Mouse (Mus musculus): ENCODE measurements at regions not wholly inside any gene's neighbourhood (a gene's known extent, or its start where the extent isn't known, plus 50 kb on each side); places are given as distances from the start of the nearest gene placed in this dataset.

GRCm38 (mm10) chr10:17072906-17073305, 650.1 kb upstream of the Cited2 start:
- Histone ChIP-seq H3K4me1 (replicated peaks; ENCODE audit: control insufficient read depth in 2 of 2, insufficient read depth in 2 of 2, low read length in 1 of 2) (no peaks in the 10 kb centered on the region), H3K9ac (replicated peaks) (no peak overlapping the region), H3K36me3 (replicated peaks; ENCODE audit: control insufficient read depth, insufficient read depth, low read depth) (no peaks in the 10 kb centered on the region), H3K9me3 (ENCODE audit: control insufficient read depth, low read length) (no peaks in the 10 kb centered on the region), H3K27ac (no peak overlapping the region), H3K4me3 (ENCODE audit: insufficient read depth in 1 of 2, low read depth in 2 of 2, low read length in 2 of 2) (no peak overlapping the region), H3K27me3 (ENCODE audit: control insufficient read depth, insufficient read depth, low read length) (no peaks in the 10 kb centered on the region), H3K4me2 (ENCODE audit: low read depth) (no peak overlapping the region)
- ATAC-seq (ENCODE audit: insufficient read depth) (no peak), DNase-seq (ENCODE audit: low read depth in 3 of 3, low spot score in 3 of 3) (no peak)
- TF ChIP-seq CTCF (IDR thresholded peaks at IDR 0.05; ENCODE audit: low read depth) (no peak), EP300 (IDR thresholded peaks at IDR 0.05; ENCODE audit: low read depth) (no peak)
- 54% methylated on average over 1 of the region's 1 CpGs for WGBS (ENCODE audit: insufficient replicate concordance)

GRCm38 (mm10) chr10:17074013-17074401, 649.0 kb upstream of the Cited2 start:
- Histone ChIP-seq H3K4me1 (replicated peaks; ENCODE audit: control insufficient read depth in 2 of 2, insufficient read depth in 2 of 2, low read length in 1 of 2) (no peaks in the 10 kb centered on the region), H3K36me3 (replicated peaks; ENCODE audit: control insufficient read depth, insufficient read depth, low read depth) (no peaks in the 10 kb centered on the region), H3K4me2 (ENCODE audit: low read depth) (no peak overlapping the region), H3K9ac (replicated peaks) (no peak overlapping the region), H3K4me3 (ENCODE audit: insufficient read depth in 1 of 2, low read depth in 2 of 2, low read length in 2 of 2) (no peak overlapping the region), H3K27ac (no peak overlapping the region), H3K9me3 (ENCODE audit: control insufficient read depth, low read length) (no peaks in the 10 kb centered on the region), H3K27me3 (ENCODE audit: control insufficient read depth, insufficient read depth, low read length) (no peaks in the 10 kb centered on the region)
- ATAC-seq (ENCODE audit: insufficient read depth): no peak
- no peak for TF ChIP-seq EP300 (IDR thresholded peaks at IDR 0.05; ENCODE audit: low read depth)
- TF ChIP-seq CTCF (IDR thresholded peaks at IDR 0.05; ENCODE audit: low read depth): no peak
- DNase-seq (ENCODE audit: low read depth in 3 of 3, low spot score in 3 of 3): no peak
- 47% methylated on average over 1 of the region's 1 CpGs for WGBS (ENCODE audit: insufficient replicate concordance)

GRCm38 (mm10) chr10:17074402-17075027, 648.5 kb upstream of the Cited2 start:
- Histone ChIP-seq H3K36me3 (replicated peaks; ENCODE audit: control insufficient read depth, insufficient read depth, low read depth) (no peaks in the 10 kb centered on the region), H3K27ac (no peak overlapping the region), H3K9ac (replicated peaks) (no peak overlapping the region), H3K4me3 (ENCODE audit: insufficient read depth in 1 of 2, low read depth in 2 of 2, low read length in 2 of 2) (no peak overlapping the region), H3K4me1 (replicated peaks; ENCODE audit: control insufficient read depth in 2 of 2, insufficient read depth in 2 of 2, low read length in 1 of 2) (no peaks in the 10 kb centered on the region), H3K9me3 (ENCODE audit: control insufficient read depth, low read length) (no peaks in the 10 kb centered on the region), H3K4me2 (ENCODE audit: low read depth) (no peak overlapping the region), H3K27me3 (ENCODE audit: control insufficient read depth, insufficient read depth, low read length) (no peaks in the 10 kb centered on the region)
- TF ChIP-seq CTCF (IDR thresholded peaks at IDR 0.05; ENCODE audit: low read depth): no peak
- TF ChIP-seq EP300 (IDR thresholded peaks at IDR 0.05; ENCODE audit: low read depth): no peak
- DNase-seq (ENCODE audit: low read depth in 3 of 3, low spot score in 3 of 3): no peak
- WGBS (ENCODE audit: insufficient replicate concordance): 55% methylated on average over 6 of the region's 6 CpGs
- no peak for ATAC-seq (ENCODE audit: insufficient read depth)

- Histone ChIP-seq H3K36me3 (replicated peaks; ENCODE audit: control insufficient read depth, insufficient read depth, low read depth) (no peaks in the 10 kb centered on the region), H3K4me2 (ENCODE audit: low read depth) (no peak overlapping the region), H3K4me1 (replicated peaks; ENCODE audit: control insufficient read depth in 2 of 2, insufficient read depth in 2 of 2, low read length in 1 of 2) (no peaks in the 10 kb centered on the region), H3K27me3 (ENCODE audit: control insufficient read depth, insufficient read depth, low read length) (no peaks in the 10 kb centered on the region), H3K9me3 (ENCODE audit: control insufficient read depth, low read length) (no peaks in the 10 kb centered on the region), H3K27ac (no peak overlapping the region), H3K4me3 (ENCODE audit: insufficient read depth in 1 of 2, low read depth in 2 of 2, low read length in 2 of 2) (no peak overlapping the region), H3K9ac (replicated peaks) (no peak overlapping the region)
- ATAC-seq (ENCODE audit: insufficient read depth) (no peak), DNase-seq (ENCODE audit: low read depth in 3 of 3, low spot score in 3 of 3) (no peak)
- WGBS (ENCODE audit: insufficient replicate concordance): 55% methylated on average over 4 of the region's 4 CpGs
- TF ChIP-seq EP300 (IDR thresholded peaks at IDR 0.05; ENCODE audit: low read depth): no peak
- TF ChIP-seq CTCF (IDR thresholded peaks at IDR 0.05; ENCODE audit: low read depth): no peak
Measured at GRCm38 (mm10) chr10:17075147-17075546, 647.9 kb upstream of the Cited2 start.

- H3K36me3 ChIP-seq (replicated peaks; ENCODE audit: control insufficient read depth, insufficient read depth, low read depth): no peaks in the 10 kb centered on the region
- no peak for ATAC-seq (ENCODE audit: insufficient read depth)
- H3K27me3 ChIP-seq (ENCODE audit: control insufficient read depth, insufficient read depth, low read length): no peaks in the 10 kb centered on the region
- no peak overlapping the region for H3K27ac ChIP-seq
- no peak for DNase-seq (ENCODE audit: low read depth in 3 of 3, low spot score in 3 of 3)
- no peak overlapping the region for H3K9ac ChIP-seq (replicated peaks)
- 18% methylated on average over 2 of the region's 2 CpGs for WGBS (ENCODE audit: insufficient replicate concordance)
- no peaks in the 10 kb centered on the region for H3K4me1 ChIP-seq (replicated peaks; ENCODE audit: control insufficient read depth in 2 of 2, insufficient read depth in 2 of 2, low read length in 1 of 2)
- TF ChIP-seq EP300 (IDR thresholded peaks at IDR 0.05; ENCODE audit: low read depth): no peak
- TF ChIP-seq CTCF (IDR thresholded peaks at IDR 0.05; ENCODE audit: low read depth): no peak
- no peak overlapping the region for H3K4me2 ChIP-seq (ENCODE audit: low read depth)
- H3K9me3 ChIP-seq (ENCODE audit: control insufficient read depth, low read length): no peaks in the 10 kb centered on the region
- H3K4me3 ChIP-seq (ENCODE audit: insufficient read depth in 1 of 2, low read depth in 2 of 2, low read length in 2 of 2): no peak overlapping the region
Measured at GRCm38 (mm10) chr10:17075576-17075975, 647.4 kb upstream of the Cited2 start.

All from liver, embryonic 14.5 days (tissue).